Mouse (Mus musculus) lung, embryonic 16.5 days (tissue): ENCODE measurements at regions not wholly inside any gene's neighbourhood (a gene's known extent, or its start where the extent isn't known, plus 50 kb on each side); places are given as distances from the start of the nearest gene placed in this dataset.

Experiments
- ATAC-seq: fragments of 200-750 bp; cut with Nextera tagmentation; 2 replicates; pipeline ENCODE4 v1.8.0; 2017; ENCODE audit warnings: low read depth, mild to moderate bottlenecking, moderate library complexity
- H3K27ac ChIP-seq: fragments of 300-500 bp; sonication (generic); 2 replicates; pipeline ENCODE4 v1.5.1; 2014; ENCODE audit warnings: mild to moderate bottlenecking, control low read depth, low read length
- H3K27me3 ChIP-seq: fragments of 300-500 bp; sonication (generic); 2 replicates; pipeline ENCODE4 v1.6.1; 2014; ENCODE audit warnings: low read depth, low read length, mixed read lengths; ENCODE audit not compliant: control insufficient read depth, insufficient read depth
- H3K36me3 ChIP-seq: fragments of 300-500 bp; sonication (generic); 2 replicates; pipeline ENCODE4 v1.6.1; 2014; ENCODE audit warnings: low read length; ENCODE audit not compliant: control insufficient read depth, insufficient read depth
- H3K4me1 ChIP-seq: fragments of 300-500 bp; sonication (generic); replicated peaks from 2 replicates; pipeline ENCODE4 v1.6.1; 2014; ENCODE audit warnings: low read length, mixed read lengths; ENCODE audit not compliant: control insufficient read depth, insufficient read depth
- H3K4me2 ChIP-seq: fragments of 300-500 bp; sonication (generic); 2 replicates; pipeline ENCODE4 v1.6.1; 2014; ENCODE audit warnings: low read depth, low read length, control low read depth
- H3K4me3 ChIP-seq: fragments of 300-500 bp; sonication (generic); 2 replicates; pipeline ENCODE4 v1.5.1; 2014; ENCODE audit warnings: mild to moderate bottlenecking, low read length, control low read depth
- H3K9ac ChIP-seq: fragments of 300-500 bp; sonication (generic); 2 replicates; pipeline ENCODE4 v1.6.1; 2014; ENCODE audit warnings: low read length, control low read depth
- H3K9me3 ChIP-seq: fragments of 300-500 bp; sonication (generic); 2 replicates; pipeline ENCODE4 v1.6.1; 2016; ENCODE audit warnings: low read length; ENCODE audit not compliant: control insufficient read depth
- WGBS: fragments of 180-500 bp; shearing (Covaris S2); extraction: QIAGEN DNeasy Blood & Tissue Kit; methylation state at CpG from one replicate; pipeline ENCODE4 v1.1.7; 2014; 5-methylcytosine and 5-hydroxymethylcytosine counted together

DNA sequence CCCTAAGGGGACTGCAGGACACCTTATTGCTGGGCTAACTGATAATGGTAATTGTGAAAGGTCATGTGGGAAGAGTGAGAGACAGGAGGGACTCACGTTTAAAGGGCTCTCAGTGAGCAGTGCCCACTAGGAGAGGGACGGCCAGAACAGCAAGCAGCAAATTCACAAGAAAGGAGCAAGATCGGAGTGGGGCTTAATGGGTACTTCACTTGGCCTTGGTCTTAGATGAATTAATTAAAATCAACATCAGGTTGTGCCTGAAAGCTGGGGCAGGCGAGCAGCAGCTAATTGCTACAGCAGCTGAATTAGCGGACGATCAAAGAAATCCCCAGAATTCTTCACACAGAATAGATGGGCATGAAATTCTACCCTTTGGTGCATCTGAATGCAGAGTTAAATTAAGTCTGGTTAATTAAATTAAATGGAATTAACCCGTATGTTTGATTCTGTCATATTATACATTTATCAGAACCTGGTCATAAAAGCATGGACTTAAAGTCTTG is 156.9 kb downstream of the Cdh26 start:
- Histone ChIP-seq H3K4me2 (no peak overlapping the region), H3K36me3 (no peaks in the 10 kb centered on the region), H3K4me3 (no peak overlapping the region), H3K4me1 (no peaks in the 10 kb centered on the region), H3K27ac (no peak overlapping the region), H3K9ac (no peak overlapping the region), H3K9me3 (no peaks in the 10 kb centered on the region), H3K27me3 (peaks cover 13% of the 10 kb centered on the region)
- 75% methylated on average over 7 of the region's 7 CpGs for WGBS
- ATAC-seq = no peak

DNA sequence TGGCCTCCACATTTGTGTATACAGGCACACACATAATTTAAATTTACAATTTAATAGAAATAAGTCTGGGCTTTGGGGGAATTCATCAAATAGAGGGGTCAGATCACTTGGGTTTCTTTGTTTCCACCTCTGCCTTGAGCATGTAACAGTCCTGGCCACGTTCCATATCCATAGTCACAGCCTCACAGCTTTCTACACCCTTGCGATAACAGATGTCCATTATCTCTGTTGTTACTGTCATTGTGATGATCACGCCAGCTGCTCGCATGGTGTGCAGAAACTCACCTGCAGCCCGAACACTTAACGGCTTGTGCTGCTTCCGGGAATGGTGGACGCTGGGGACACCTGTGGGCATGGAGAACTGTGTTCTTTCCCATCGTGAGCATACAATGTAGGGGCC is 163.4 kb downstream of the Cdh26 start:
- WGBS = 60% methylated on average over 9 of the region's 9 CpGs
- H3K27me3 ChIP-seq = peaks cover 6% of the 10 kb centered on the region; the same call in 1 of the 2 replicates
- ATAC-seq = no peak
- H3K4me2 ChIP-seq = no peak overlapping the region
- no peak overlapping the region for H3K4me3 ChIP-seq
- no peaks in the 10 kb centered on the region for H3K9me3 ChIP-seq
- no peaks in the 10 kb centered on the region for H3K4me1 ChIP-seq
- no peaks in the 10 kb centered on the region for H3K36me3 ChIP-seq
- H3K9ac ChIP-seq = no peak overlapping the region
- no peak overlapping the region for H3K27ac ChIP-seq

DNA sequence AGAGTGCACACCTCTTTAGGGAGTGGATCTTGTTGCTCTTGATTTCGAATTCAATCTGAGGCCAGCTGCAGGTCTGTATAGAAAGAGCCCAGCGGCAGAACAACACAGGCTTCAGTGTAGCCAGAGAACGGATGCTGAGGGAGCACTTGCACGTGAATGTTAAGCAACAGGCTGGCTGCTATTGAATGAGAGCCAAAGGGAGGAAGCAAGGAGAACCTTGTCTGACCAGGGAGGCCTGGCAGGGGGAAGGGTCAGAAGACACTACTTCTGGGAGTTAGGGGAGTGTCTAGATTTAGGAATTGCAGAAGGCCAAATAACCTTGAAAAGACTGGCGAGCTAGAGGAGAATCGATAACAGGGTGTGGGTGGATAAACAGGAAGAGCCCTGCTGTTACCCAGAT is 163.8 kb downstream of the Cdh26 start:
- no peak overlapping the region for H3K9ac ChIP-seq
- no peak for ATAC-seq
- H3K9me3 ChIP-seq = no peaks in the 10 kb centered on the region
- H3K4me3 ChIP-seq = no peak overlapping the region
- H3K36me3 ChIP-seq = no peaks in the 10 kb centered on the region
- 37% methylated on average over 6 of the region's 6 CpGs for WGBS
- no peak overlapping the region for H3K27ac ChIP-seq
- H3K4me2 ChIP-seq = no peak overlapping the region
- H3K27me3 ChIP-seq = peaks cover 6% of the 10 kb centered on the region; the same call in 1 of the 2 replicates
- no peaks in the 10 kb centered on the region for H3K4me1 ChIP-seq

DNA sequence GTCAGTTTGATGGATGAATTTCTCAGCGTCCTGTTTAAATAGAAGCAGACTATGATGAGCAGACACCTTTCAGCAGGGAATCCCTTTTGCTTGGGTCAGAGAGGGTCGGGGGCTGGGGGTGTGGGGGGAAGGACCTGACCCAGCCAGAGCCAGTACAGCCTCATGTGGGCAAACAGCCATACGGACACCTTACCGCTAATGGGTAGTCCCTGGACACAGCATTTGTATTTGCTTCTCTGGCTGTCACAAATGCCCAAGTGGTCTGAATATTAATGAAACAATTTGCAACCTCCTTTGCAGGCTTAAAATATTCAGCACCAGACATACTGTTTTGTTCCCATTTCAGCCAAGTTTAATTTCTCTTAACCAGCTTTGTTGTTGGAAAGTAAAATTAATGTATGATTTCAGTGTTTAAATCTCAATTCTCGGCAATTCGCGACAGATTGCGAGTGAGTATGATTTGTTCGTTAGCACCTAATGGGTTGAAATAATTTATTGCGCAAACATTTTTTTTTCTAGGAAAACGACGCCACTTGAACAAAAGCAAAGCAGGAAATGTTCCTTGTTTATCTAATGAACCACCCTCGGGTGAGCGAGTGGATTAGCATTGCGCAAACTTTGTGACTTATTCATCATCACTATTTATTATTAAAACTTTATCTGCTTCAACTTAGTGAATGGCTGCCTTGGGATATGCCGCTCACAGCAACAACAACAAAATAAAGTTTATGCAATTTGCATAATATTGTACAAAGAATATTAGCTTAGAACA is 166.2 kb downstream of the Cdh26 start:
- H3K9me3 ChIP-seq = no peaks in the 10 kb centered on the region
- no peaks in the 10 kb centered on the region for H3K36me3 ChIP-seq
- no peak overlapping the region for H3K27ac ChIP-seq
- no peak overlapping the region for H3K4me3 ChIP-seq
- ATAC-seq = no peak
- no peaks in the 10 kb centered on the region for H3K4me1 ChIP-seq
- no peak overlapping the region for H3K9ac ChIP-seq
- peaks cover 6% of the 10 kb centered on the region for H3K27me3 ChIP-seq
- 40% methylated on average over 16 of the region's 16 CpGs for WGBS
- H3K4me2 ChIP-seq = no peak overlapping the region

DNA sequence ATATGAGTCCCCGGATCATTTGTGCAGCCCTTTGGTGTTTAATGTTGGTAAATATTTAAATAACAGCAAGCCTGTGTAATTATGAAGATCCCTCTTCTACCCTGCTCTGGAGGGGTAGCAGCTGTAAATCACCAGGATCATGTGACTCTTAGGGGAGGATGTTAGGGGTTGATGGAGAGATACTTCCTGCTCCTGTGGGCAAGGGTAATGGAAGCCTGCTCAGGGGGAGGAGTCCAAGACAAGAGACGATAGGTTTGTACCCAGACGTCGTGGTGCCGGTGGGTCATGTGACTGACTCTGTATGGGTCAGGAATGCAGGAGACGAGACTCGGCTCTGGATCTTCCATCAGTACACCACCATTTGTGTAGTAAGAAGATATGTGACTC is 166.7 kb downstream of the Cdh26 start:
- Histone ChIP-seq H3K9ac (no peak overlapping the region), H3K27ac (no peak overlapping the region), H3K4me1 (no peaks in the 10 kb centered on the region), H3K4me3 (no peak overlapping the region), H3K27me3 (peaks cover 10% of the 10 kb centered on the region), H3K9me3 (no peaks in the 10 kb centered on the region), H3K36me3 (no peaks in the 10 kb centered on the region), H3K4me2 (no peak overlapping the region)
- 34% methylated on average over 7 of the region's 7 CpGs for WGBS
- no peak for ATAC-seq

DNA sequence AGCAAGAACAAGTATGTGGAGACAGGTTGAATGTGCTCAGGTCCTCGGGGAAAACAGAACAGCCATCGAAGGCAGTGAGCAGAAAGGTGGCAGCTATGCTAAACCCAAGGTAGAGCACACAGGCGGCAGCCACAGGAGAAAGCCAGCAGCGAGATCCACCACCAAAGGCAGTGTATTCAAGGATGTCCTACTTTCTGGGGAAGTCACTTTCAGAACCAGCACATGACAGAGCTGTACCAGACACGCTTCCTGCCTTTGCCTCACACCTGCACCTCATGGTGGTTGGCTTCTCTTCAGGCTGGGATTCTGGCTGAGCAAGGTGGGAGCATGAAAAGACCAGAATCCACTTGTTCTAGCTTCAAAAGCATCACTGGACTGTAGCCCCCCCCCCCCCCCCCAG is 168.0 kb downstream of the Cdh26 start:
- no peak overlapping the region for H3K4me3 ChIP-seq
- no peaks in the 10 kb centered on the region for H3K4me1 ChIP-seq
- peaks cover 12% of the 10 kb centered on the region for H3K27me3 ChIP-seq
- no peak overlapping the region for H3K9ac ChIP-seq
- no peak overlapping the region for H3K27ac ChIP-seq
- no peaks in the 10 kb centered on the region for H3K9me3 ChIP-seq
- no peak for ATAC-seq
- H3K36me3 ChIP-seq = no peaks in the 10 kb centered on the region
- no peak overlapping the region for H3K4me2 ChIP-seq
- WGBS = 93% methylated on average over 5 of the region's 5 CpGs

DNA sequence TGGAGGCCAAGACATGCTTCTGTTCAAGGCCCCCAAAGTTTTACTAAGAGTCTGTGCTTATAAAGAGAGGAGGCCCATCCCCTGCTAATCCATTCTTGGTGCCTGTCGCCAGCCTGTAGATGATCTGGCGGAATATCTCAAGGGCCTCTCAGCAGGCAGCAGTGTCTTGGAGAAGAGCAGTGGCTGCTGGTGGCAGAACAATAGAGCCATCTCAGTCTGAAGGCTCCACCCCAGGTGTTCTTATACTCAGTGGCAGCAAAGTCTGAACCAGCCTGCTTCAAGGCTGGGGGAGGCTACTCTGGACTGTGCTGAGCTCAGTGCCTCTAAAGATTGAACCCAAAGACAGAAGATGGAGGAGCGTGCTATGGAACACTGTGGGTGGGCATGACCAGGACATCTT is 168.5 kb downstream of the Cdh26 start:
- WGBS = 92% methylated on average over 3 of the region's 3 CpGs
- Histone ChIP-seq H3K9ac (no peak overlapping the region), H3K9me3 (no peaks in the 10 kb centered on the region), H3K4me3 (no peak overlapping the region), H3K36me3 (no peaks in the 10 kb centered on the region), H3K4me2 (no peak overlapping the region), H3K27ac (no peak overlapping the region), H3K27me3 (peaks cover 13% of the 10 kb centered on the region), H3K4me1 (no peaks in the 10 kb centered on the region)
- no peak for ATAC-seq

DNA sequence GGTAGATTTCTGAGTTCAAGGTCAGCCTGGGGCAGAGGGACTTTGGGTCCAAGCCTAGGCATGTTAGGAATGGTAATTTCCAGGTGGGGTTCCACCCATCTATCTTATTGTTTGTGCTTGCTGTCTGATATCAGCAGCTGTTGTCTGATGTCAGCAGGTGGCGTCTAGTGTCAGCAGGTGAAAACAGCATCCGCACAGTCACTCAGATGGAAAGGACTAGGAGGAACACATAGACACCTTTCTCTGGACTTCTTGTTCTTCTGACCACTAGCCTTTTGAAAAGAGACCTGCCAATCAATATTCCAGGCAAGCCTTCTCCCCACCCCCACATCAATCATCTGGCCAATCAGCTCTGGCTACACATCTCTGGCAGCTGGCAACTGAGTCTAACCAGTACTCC is 173.1 kb downstream of the Cdh26 start:
- Histone ChIP-seq H3K9ac (no peak overlapping the region), H3K27ac (no peak overlapping the region), H3K9me3 (no peaks in the 10 kb centered on the region), H3K4me2 (no peak overlapping the region), H3K4me1 (peaks cover 11% of the 10 kb centered on the region), H3K27me3 (peaks cover 17% of the 10 kb centered on the region), H3K4me3 (no peak overlapping the region), H3K36me3 (no peaks in the 10 kb centered on the region)
- 67% methylated on average over 2 of the region's 2 CpGs for WGBS
- no peak for ATAC-seq

DNA sequence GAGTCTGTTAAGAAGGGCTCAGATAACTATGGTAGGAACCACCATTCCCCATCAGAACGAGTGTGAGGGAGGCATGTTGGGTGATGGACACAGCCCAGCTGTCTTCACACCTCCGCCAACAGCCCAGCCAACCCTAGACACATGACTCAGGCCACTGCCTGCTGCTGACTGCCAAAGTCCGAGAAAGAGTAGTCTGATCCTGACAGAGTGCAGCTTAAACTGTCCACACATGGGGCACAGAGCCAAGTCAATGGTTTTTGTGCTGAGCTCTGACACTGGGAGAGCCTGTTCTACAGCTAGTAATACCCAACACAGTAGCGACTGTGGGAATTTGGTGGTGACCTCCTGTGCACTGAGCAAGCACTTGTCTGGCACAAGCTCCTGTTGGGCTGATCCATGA is 176.4 kb downstream of the Cdh26 start:
- Histone ChIP-seq H3K4me2 (no peak overlapping the region), H3K27me3 (peaks cover 25% of the 10 kb centered on the region), H3K27ac (no peak overlapping the region), H3K9ac (no peak overlapping the region), H3K4me1 (peaks cover 11% of the 10 kb centered on the region), H3K9me3 (no peaks in the 10 kb centered on the region), H3K4me3 (no peak overlapping the region), H3K36me3 (no peaks in the 10 kb centered on the region)
- 12% methylated on average over 4 of the region's 4 CpGs for WGBS
- ATAC-seq = peak; percentile 98
